Mouse (Mus musculus) forebrain, embryonic 13.5 days (tissue): Measurements from ENCODE around the gene Fars2. TPM values are rescaled to one million over a fixed set of nuclear protein-coding genes. Genes with fewer than 3 reads are reported as not detected.

Experiments
- ATAC-seq: fragments of 200-750 bp; cut with Nextera tagmentation; 2 replicates; pipeline ENCODE4 v1.8.0; 2017
- H3K27ac ChIP-seq: fragments of 300-500 bp; sonication (generic); 2 replicates; pipeline ENCODE4 v1.5.1; 2015; ENCODE audit warnings: inconsistent platforms, mild to moderate bottlenecking, moderate library complexity
- H3K27me3 ChIP-seq: fragments of 300-500 bp; sonication (generic); 2 replicates; pipeline ENCODE4 v1.6.1; 2015; ENCODE audit warnings: mild to moderate bottlenecking, inconsistent platforms
- H3K36me3 ChIP-seq: fragments of 300-500 bp; sonication (generic); 2 replicates; pipeline ENCODE4 v1.6.1; 2015; ENCODE audit warnings: mild to moderate bottlenecking, inconsistent platforms; ENCODE audit not compliant: poor library complexity, severe bottlenecking
- H3K4me1 ChIP-seq: fragments of 300-500 bp; sonication (generic); 2 replicates; pipeline ENCODE4 v1.6.1; 2015; ENCODE audit warnings: inconsistent platforms
- H3K4me2 ChIP-seq: fragments of 300-500 bp; sonication (generic); 2 replicates; pipeline ENCODE4 v1.6.1; 2015; ENCODE audit warnings: inconsistent platforms, mild to moderate bottlenecking, moderate library complexity
- H3K4me3 ChIP-seq: fragments of 300-500 bp; sonication (generic); 2 replicates; pipeline ENCODE4 v1.5.1; 2015; ENCODE audit warnings: mild to moderate bottlenecking, inconsistent platforms
- H3K9ac ChIP-seq: fragments of 300-500 bp; sonication (generic); 2 replicates; pipeline ENCODE4 v1.6.1; 2015; ENCODE audit warnings: mild to moderate bottlenecking, inconsistent platforms
- H3K9me3 ChIP-seq: fragments of 300-500 bp; sonication (generic); replicated peaks from 2 replicates; pipeline ENCODE4 v1.6.1; 2016; ENCODE audit warnings: inconsistent platforms
- WGBS: fragments of 180-500 bp; shearing (Covaris S2); methylation state at CpG from one replicate; pipeline ENCODE4 v1.1.7; 2015; 5-methylcytosine and 5-hydroxymethylcytosine counted together
- polyA plus RNA-seq: library from polyadenylated mRNA; unstranded; fragments of >200 nt; fragmentation: Nextera tagmentation; extraction: Ambion mirVana; gene quantifications from 2 replicates; pipeline ENCODE4 v1.2.1, GENCODE M21; 2015

The Fars2 gene
- polyA plus RNA-seq, 1 experiment from 2014 or later: 32.6 TPM

DNA sequence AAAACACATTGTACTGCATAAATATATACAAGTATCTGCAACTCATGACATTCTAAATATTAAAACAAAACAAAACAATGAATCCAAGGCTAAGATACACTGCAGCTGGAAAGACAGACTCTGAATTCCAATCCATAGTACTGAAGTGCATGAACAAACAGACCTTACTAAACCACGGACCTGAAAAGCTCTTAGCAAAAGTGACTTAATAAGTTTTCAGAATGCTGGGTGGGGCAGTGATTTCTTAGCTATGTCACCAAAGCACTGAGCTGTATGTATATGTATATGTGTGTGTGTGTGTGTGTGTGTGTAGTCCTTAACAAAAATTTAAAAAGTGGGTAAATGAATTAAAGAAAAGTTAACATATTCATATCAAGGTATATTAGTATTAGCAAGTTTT lies 511.9 kb downstream of the Fars2 start:
- H3K4me2 ChIP-seq: no peak overlapping the region
- no peak overlapping the region for H3K9ac ChIP-seq
- H3K9me3 ChIP-seq: no peaks in the 10 kb centered on the region
- ATAC-seq: no peak
- no peaks in the 10 kb centered on the region for H3K4me1 ChIP-seq
- no peaks in the 10 kb centered on the region for H3K36me3 ChIP-seq
- WGBS: 88% methylated on average over 1 of the region's 1 CpGs
- no peaks in the 10 kb centered on the region for H3K27me3 ChIP-seq
- no peak overlapping the region for H3K4me3 ChIP-seq
- no peak overlapping the region for H3K27ac ChIP-seq

DNA sequence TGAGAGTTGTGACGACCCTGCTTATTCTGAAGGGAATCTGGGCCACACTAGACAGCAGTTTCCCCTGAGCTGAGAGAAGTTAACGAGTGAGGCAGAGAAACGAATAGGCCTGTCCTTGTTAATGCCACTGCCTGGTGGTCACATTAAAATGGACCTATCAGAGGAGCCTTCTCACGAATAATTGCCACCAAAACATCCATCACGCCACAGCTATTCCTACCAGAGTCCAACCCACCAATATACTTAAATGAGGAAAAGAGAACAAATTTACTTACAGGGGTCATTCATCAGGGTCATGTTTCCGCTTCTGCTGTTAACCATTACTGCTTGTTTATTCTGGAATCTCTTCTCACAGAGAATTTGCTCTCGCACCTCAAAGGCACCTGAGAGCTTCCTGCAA lies 531.0 kb downstream of the Fars2 start:
- WGBS: 59% methylated on average over 7 of the region's 7 CpGs
- no peaks in the 10 kb centered on the region for H3K4me1 ChIP-seq
- H3K27me3 ChIP-seq: no peaks in the 10 kb centered on the region
- H3K27ac ChIP-seq: no peak overlapping the region
- H3K36me3 ChIP-seq: no peaks in the 10 kb centered on the region
- H3K9me3 ChIP-seq: no peaks in the 10 kb centered on the region
- no peak overlapping the region for H3K9ac ChIP-seq
- H3K4me2 ChIP-seq: no peak overlapping the region
- no peak overlapping the region for H3K4me3 ChIP-seq
- ATAC-seq: no peak

DNA sequence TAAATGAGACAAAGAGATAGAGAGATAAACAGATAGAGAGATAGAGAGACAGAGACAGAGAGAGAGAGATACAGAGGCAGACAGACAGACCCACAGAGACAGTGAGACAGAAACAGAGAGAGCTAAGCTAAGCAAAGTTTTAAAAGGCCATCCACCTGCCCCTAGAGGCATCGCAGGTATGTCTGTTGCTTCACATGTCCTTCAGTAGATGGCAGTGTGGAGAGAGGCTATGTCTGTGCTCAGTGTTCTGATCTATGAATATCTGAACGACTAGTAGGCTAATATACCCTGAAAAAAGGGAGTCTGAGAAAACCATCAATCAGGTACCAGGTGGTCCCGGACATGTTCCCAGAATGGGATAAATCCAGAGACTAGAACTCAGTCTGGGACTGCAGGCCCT lies 537.0 kb downstream of the Fars2 start:
- Histone ChIP-seq H3K4me2 (no peak overlapping the region), H3K27me3 (no peaks in the 10 kb centered on the region), H3K4me1 (no peaks in the 10 kb centered on the region), H3K4me3 (no peak overlapping the region), H3K27ac (no peak overlapping the region), H3K9me3 (no peaks in the 10 kb centered on the region), H3K36me3 (no peaks in the 10 kb centered on the region), H3K9ac (no peak overlapping the region)
- 77% methylated on average over 3 of the region's 3 CpGs for WGBS
- ATAC-seq: no peak

DNA sequence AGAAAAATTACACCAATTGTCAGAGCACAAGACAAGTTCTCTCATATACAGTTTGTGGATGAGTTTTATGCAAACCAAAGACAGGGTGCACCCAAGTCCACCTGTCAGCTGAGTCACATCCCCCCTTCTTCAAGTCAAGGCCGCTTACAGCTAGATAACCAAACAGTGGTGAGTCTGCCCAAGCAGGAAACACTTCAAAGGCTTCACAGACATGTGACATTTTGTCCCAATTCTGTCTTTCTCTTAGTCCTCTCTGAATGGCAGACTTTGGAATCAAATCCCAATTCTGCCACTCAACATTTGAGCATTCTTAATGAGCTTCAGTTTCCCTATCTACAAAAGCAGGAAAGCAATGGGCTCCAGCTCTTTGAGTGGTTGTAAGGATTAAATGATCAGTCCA lies 562.1 kb downstream of the Fars2 start:
- Histone ChIP-seq H3K4me1 (no peaks in the 10 kb centered on the region), H3K9ac (no peak overlapping the region), H3K9me3 (no peaks in the 10 kb centered on the region), H3K27me3 (no peaks in the 10 kb centered on the region), H3K4me2 (no peak overlapping the region), H3K27ac (no peak overlapping the region), H3K4me3 (no peak overlapping the region), H3K36me3 (no peaks in the 10 kb centered on the region)
- no peak for ATAC-seq
- 83% methylated on average over 1 of the region's 1 CpGs for WGBS

DNA sequence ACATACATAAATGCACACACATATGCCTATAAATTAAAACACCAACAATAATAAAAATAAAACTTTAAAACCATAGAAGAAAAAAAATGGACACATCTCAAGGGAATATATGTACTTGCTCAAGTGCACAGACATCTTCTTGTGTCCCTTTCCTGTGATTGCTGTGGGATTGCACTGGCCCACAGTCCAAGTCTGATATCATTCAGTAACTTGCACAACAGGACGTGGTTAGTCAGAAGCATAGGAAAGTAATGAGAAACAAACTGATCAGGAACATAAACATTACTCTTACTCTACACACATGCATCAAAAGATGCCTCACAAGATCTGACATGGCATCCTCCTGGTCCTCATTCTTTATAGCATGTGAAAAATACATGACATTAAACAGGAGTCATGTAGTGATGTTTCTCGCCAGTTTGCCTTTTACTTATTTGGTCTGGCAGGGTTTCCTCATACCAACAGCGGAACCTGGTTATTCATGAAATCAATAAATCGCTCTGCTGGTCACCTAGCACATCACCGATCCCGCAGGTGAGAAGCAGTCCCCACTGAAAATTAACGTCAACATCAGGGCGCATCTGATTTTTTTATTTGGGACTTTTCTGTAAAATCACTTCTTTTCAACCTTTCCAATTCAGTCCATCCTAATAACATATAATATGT lies 563.6 kb downstream of the Fars2 start:
- H3K4me1 ChIP-seq: no peaks in the 10 kb centered on the region
- H3K9ac ChIP-seq: no peak overlapping the region
- H3K36me3 ChIP-seq: no peaks in the 10 kb centered on the region
- H3K27me3 ChIP-seq: no peaks in the 10 kb centered on the region
- H3K9me3 ChIP-seq: no peaks in the 10 kb centered on the region
- ATAC-seq: no peak
- no peak overlapping the region for H3K4me2 ChIP-seq
- no peak overlapping the region for H3K4me3 ChIP-seq
- no peak overlapping the region for H3K27ac ChIP-seq
- WGBS: 91% methylated on average over 8 of the region's 8 CpGs

DNA sequence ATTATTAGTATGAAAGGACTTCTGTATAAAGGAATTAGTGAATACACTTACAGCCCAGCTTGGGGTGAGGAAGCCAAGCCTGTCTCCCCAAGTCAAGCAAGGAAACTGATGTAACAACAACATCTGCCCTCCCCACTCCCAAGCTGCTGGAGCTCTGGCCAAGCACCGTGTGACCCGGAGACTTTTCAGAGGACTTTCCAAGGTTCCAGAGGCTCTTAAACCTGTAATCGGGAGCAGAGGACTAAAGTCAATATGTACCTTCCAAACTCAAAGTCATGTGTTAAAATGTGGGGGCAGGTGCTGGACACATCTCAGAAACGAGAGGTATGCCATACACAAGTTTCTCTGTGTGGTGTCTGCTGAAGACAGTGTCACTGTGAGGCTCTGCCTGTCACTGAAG lies 566.4 kb downstream of the Fars2 start:
- Histone ChIP-seq H3K9ac (no peak overlapping the region), H3K9me3 (no peaks in the 10 kb centered on the region), H3K27me3 (no peaks in the 10 kb centered on the region), H3K4me1 (no peaks in the 10 kb centered on the region), H3K4me3 (no peak overlapping the region), H3K36me3 (no peaks in the 10 kb centered on the region), H3K27ac (no peak overlapping the region), H3K4me2 (no peak overlapping the region)
- ATAC-seq: no peak
- WGBS: 83% methylated on average over 4 of the region's 4 CpGs

DNA sequence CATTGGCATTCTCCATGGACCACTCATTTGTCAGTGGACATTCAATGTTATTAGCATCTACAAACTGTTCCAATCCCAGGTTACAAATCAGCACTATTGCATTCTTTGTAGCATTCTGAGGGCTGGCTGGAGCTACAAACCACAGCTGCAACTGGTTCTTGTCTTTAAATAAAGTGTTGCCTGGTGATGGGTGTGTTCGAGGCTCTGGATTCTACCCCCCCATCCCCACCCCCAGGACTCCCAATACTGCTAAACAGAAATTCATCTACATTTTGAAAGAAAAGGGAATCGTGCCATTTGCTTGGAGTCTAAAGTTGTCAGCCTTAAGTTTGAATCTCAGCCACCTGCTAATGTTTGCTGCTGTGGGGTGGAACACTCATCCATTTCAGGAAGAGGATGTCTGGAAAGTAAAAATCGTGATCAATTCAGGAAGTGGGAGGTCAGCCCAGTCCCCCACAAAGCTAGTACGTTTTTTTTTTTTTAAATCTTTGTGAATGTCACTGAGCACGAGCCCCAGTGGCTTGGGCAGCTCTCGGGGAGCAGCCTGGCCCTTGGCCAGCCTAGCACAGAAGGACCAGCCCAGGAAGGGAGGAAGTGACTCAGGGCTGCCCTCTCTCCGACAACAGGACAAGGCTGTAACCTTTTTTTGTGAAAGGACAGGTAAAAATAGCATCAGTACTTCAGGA lies 578.4 kb downstream of the Fars2 start:
- no peak overlapping the region for H3K9ac ChIP-seq
- 74% methylated on average over 7 of the region's 7 CpGs for WGBS
- no peak for ATAC-seq
- no peaks in the 10 kb centered on the region for H3K27me3 ChIP-seq
- H3K4me1 ChIP-seq: no peaks in the 10 kb centered on the region
- H3K4me3 ChIP-seq: no peak overlapping the region
- H3K9me3 ChIP-seq: no peaks in the 10 kb centered on the region
- no peak overlapping the region for H3K4me2 ChIP-seq
- no peak overlapping the region for H3K27ac ChIP-seq
- H3K36me3 ChIP-seq: no peaks in the 10 kb centered on the region

DNA sequence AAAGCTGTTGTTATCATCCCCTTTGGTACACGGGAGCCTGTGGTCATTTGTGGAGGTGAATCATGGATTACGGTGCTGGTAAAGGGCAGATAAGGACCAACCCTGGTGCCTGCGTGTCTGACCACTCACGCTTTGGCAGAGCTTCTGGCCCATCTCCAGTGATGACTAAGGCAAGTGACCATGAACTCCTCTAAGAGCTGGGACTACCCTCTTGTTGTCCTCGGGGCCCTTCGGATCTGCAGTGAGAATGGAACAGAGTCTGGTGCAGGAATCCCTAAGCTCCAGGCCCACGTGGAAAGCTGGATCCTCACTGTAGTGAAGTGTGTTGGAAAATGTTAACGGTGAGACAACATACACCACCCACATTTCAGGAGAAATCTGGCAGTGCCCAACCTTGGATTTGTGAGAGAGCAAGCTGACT lies 579.1 kb downstream of the Fars2 start:
- no peak overlapping the region for H3K4me2 ChIP-seq
- 94% methylated on average over 8 of the region's 8 CpGs for WGBS
- H3K4me1 ChIP-seq: no peaks in the 10 kb centered on the region
- H3K27ac ChIP-seq: no peak overlapping the region
- no peaks in the 10 kb centered on the region for H3K27me3 ChIP-seq
- no peak overlapping the region for H3K9ac ChIP-seq
- no peaks in the 10 kb centered on the region for H3K9me3 ChIP-seq
- no peak overlapping the region for H3K4me3 ChIP-seq
- H3K36me3 ChIP-seq: no peaks in the 10 kb centered on the region
- ATAC-seq: no peak

DNA sequence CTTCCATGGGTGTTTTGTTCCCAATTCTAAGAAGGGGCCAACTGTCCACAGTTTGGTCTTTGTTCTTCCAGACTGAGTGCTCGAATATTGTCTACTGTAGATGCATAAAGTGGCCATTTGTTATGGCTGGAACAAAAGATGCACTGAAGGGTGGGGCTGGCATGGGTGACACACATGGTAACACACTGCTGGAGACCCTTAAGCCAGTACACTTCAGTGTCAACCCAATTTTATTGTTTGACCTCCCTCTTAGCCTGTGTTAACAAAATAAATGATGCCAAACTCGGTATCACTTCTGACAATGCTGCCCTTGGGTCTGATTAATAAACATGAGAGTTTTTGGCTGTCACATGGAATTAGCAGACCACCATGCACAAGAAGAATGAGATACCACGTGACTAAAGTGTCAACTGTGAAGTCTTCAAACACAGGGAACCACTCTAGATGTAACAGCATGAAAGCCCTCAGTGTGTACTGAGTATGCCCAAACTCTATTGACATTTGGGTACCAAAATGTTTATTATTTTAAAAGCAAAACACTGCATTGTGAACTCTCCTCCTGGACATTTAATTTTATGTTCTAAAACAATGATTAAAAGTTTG lies 590.0 kb downstream of the Fars2 start:
- Histone ChIP-seq H3K4me1 (no peaks in the 10 kb centered on the region), H3K4me2 (no peak overlapping the region), H3K4me3 (no peak overlapping the region), H3K27ac (no peak overlapping the region), H3K9ac (no peak overlapping the region), H3K27me3 (no peaks in the 10 kb centered on the region), H3K9me3 (no peaks in the 10 kb centered on the region), H3K36me3 (no peaks in the 10 kb centered on the region)
- 0 out of 2 replicates have a peak, but pooled peaks have one; percentile 30 for ATAC-seq
- WGBS: 45% methylated on average over 3 of the region's 3 CpGs

DNA sequence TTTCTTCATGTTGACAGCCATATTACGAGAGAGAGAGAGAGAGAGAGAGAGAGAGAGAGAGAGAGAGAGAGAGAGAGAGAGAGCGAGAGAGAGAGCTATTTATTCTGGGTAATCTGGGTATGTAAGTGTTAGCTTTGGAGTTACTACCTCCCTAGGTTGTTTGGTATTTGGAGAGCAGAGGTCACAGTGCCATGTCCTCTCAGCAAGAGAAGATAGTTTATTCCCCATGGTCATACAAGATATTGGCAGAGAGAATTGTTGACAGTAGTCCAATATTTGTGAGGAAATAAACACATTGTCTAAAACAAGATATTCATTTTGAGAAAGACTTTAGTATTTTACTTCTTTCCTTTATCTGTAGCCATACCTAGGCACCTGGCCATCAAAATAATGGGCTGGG lies 596.9 kb downstream of the Fars2 start:
- ATAC-seq: no peak

DNA sequence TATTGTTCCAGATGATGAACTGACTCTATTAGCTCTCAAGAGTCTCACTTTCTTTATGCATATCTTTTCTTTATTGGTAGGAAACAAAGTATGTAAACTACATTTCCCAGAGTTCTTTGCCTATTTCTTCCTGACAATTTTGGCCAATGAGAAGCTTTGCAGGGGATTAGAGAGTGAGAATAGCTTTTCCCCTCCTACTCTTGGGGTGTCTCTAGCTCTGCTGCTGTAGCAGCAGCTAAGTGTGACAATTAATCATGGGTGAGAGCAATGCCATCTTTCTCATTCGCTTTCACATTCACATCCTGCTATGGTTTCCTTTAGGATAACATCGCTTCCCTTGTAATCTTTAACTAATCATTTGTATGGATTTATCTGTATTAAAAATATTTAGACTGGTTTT lies 599.5 kb downstream of the Fars2 start:
- no peak overlapping the region for H3K9ac ChIP-seq
- no peak overlapping the region for H3K4me2 ChIP-seq
- H3K9me3 ChIP-seq: no peaks in the 10 kb centered on the region
- peak; percentile 88 for ATAC-seq
- no peaks in the 10 kb centered on the region for H3K36me3 ChIP-seq
- H3K27me3 ChIP-seq: peaks cover 7% of the 10 kb centered on the region
- no peak overlapping the region for H3K27ac ChIP-seq
- H3K4me3 ChIP-seq: no peak overlapping the region
- 54% methylated on average over 2 of the region's 2 CpGs for WGBS
- H3K4me1 ChIP-seq: no peaks in the 10 kb centered on the region

More for the DNA sequence above, 596.9 kb downstream of the Fars2 start:
- Histone ChIP-seq H3K27me3 (no peaks in the 10 kb centered on the region), H3K4me3 (no peak overlapping the region), H3K9me3 (no peaks in the 10 kb centered on the region), H3K36me3 (no peaks in the 10 kb centered on the region), H3K27ac (no peak overlapping the region), H3K4me1 (no peaks in the 10 kb centered on the region), H3K9ac (no peak overlapping the region), H3K4me2 (no peak overlapping the region)
- 80% methylated on average over 2 of the region's 2 CpGs for WGBS

DNA sequence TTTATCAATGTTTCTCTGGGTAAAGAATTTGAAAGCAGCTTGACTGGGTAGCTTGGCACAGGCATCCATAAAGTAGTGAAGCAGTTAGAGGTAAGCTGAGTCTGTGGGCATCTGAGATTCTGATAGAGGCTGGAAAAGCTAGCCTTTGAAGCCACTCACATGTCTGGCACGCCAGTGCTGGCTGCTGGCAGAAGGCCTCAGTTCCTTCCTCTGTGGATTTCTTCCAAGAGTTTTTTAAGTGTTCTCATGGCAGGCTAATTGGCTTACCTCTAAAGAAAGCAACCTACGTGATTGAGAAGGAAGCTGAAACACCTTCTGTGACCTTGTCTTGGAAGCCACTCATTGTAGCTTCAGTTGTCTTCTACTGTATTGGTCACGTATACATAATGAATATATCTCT lies 600.2 kb downstream of the Fars2 start:
- Histone ChIP-seq H3K4me1 (no peaks in the 10 kb centered on the region), H3K27me3 (peaks cover 14% of the 10 kb centered on the region), H3K9ac (no peak overlapping the region), H3K4me2 (no peak overlapping the region), H3K27ac (no peak overlapping the region), H3K4me3 (no peak overlapping the region), H3K9me3 (no peaks in the 10 kb centered on the region), H3K36me3 (no peaks in the 10 kb centered on the region)
- WGBS: 54% methylated on average over 3 of the region's 3 CpGs
- ATAC-seq: no peak
